Mouse (Mus musculus) left cerebral cortex, adult 2 months (tissue): ENCODE results near the gene C130060K24Rik. TPM values are rescaled to one million over a fixed set of nuclear protein-coding genes. Genes with fewer than 3 reads are reported as not detected.

Experiments used
- DNase-seq, 2 experiments: peaks; one replicate each; pipeline ENCODE4 v3.0.0; 2021 to 2022; ENCODE audit warnings: low spot score in 2 of 2, mixed read lengths in 1 of 2; ENCODE audit errors: extremely low spot score in 1 of 2
- H3K27ac ChIP-seq: fragments of 200-600 bp; 2 replicates; pipeline ENCODE4 v1.8.1; 2022
- H3K4me3 ChIP-seq: fragments of 200-600 bp; 2 replicates; pipeline ENCODE4 v1.8.1; 2022
- CTCF ChIP-seq: fragments of 200-600 bp; IDR thresholded peaks from 2 replicates; pipeline ENCODE4 v1.8.1; 2022; ENCODE audit warnings: antibody characterized with exemption, mild to moderate bottlenecking, moderate library complexity
- intact Hi-C: fragments of 180-260 bp; cut with DNase I; formaldehyde crosslinking; loops from one replicate; pipeline ENCODE4 v1.15.1; 2025
- long read RNA-seq, 2 experiments: library from polyadenylated mRNA; stranded (forward); transcript quantifications; one replicate each; pipeline ENCODE4 v2.0.0; 2021; ENCODE audit warnings: borderline mapping rate in 2 of 2
- total RNA-seq, 2 experiments: library from RNA; stranded (reverse); gene quantifications; 2 replicates each; pipeline ENCODE4 v1.2.3; 2021

The C130060K24Rik gene
- under 1 TPM in 1 of 2 experiments, not detected in 1; 0.65 TPM for total RNA-seq
- long read RNA-seq, experiment 1, partial matches to known transcripts: 1 of 3 reads
- long read RNA-seq, experiment 1, other reads (novel, unspliced or antisense): 1 of 3 reads
- long read RNA-seq, experiment 2, partial matches to known transcripts: 0 of 2 reads
- long read RNA-seq, experiment 2, other reads (novel, unspliced or antisense): 0 of 2 reads

- no peak within 1 kb of the TSS for H3K27ac ChIP-seq
- peak; percentile 9 to 13 for DNase-seq
- no peak for TF ChIP-seq CTCF
- peak within 1 kb of the TSS; percentile 43 for H3K4me3 ChIP-seq
- intact Hi-C loops: no loop called here
These were observed at the start of gene C130060K24Rik for GRCm38 (mm10) chr6:65380918-65381772. C130060K24Rik (plus strand) TSS chr6:65381105.

GRCm38 (mm10) chr6:65334246-65334645, 46.7 kb upstream of the C130060K24Rik start:
- intact Hi-C loops: no loop called here
- Histone ChIP-seq H3K4me3 (no peak overlapping the region), H3K27ac (no peak overlapping the region)
- no peak for DNase-seq
- no peak for TF ChIP-seq CTCF

- no peak for TF ChIP-seq CTCF
- DNase-seq: no peak
- intact Hi-C loops: no loop called here
- Histone ChIP-seq H3K27ac (no peak overlapping the region), H3K4me3 (no peak overlapping the region)
These were observed 41.5 kb upstream of the C130060K24Rik start for GRCm38 (mm10) chr6:65339391-65339790.

GRCm38 (mm10) chr6:65341360-65341759, 39.5 kb upstream of the C130060K24Rik start:
- H3K4me3 ChIP-seq: no peak overlapping the region
- intact Hi-C loops: no loop called here
- no peak for TF ChIP-seq CTCF
- no peak overlapping the region for H3K27ac ChIP-seq
- DNase-seq: no peak

- no peak for TF ChIP-seq CTCF
- H3K4me3 ChIP-seq: no peak overlapping the region
- intact Hi-C loops: no loop called here
- no peak overlapping the region for H3K27ac ChIP-seq
- no peak for DNase-seq
These were observed 33.2 kb upstream of the C130060K24Rik start for GRCm38 (mm10) chr6:65347736-65348135.

- intact Hi-C loops: no loop called here
- Histone ChIP-seq H3K4me3 (no peak overlapping the region), H3K27ac (no peak overlapping the region)
- TF ChIP-seq CTCF: no peak
- DNase-seq: no peak
These were observed 32.6 kb upstream of the C130060K24Rik start for GRCm38 (mm10) chr6:65348255-65348654.

GRCm38 (mm10) chr6:65351622-65352021, 29.3 kb upstream of the C130060K24Rik start:
- no peak for DNase-seq
- no peak overlapping the region for H3K4me3 ChIP-seq
- intact Hi-C loops: no loop called here
- no peak overlapping the region for H3K27ac ChIP-seq
- TF ChIP-seq CTCF: no peak

- DNase-seq: no peak
- Histone ChIP-seq H3K27ac (no peak overlapping the region), H3K4me3 (no peak overlapping the region)
- intact Hi-C loops: no loop called here
- no peak; the same call in 1 of the 2 replicates for TF ChIP-seq CTCF
These were observed 5.0 kb upstream of the C130060K24Rik start for GRCm38 (mm10) chr6:65375918-65376317.

GRCm38 (mm10) chr6:65421888-65422287, 41.0 kb downstream of the C130060K24Rik start:
- intact Hi-C loops: no loop called here
- TF ChIP-seq CTCF: no peak
- no peak for DNase-seq
- no peak overlapping the region for H3K4me3 ChIP-seq
- H3K27ac ChIP-seq: no peak overlapping the region

- Histone ChIP-seq H3K4me3 (no peak overlapping the region), H3K27ac (no peak overlapping the region)
- DNase-seq: no peak
- intact Hi-C loops: no loop called here
- TF ChIP-seq CTCF: no peak
These were observed 46.2 kb downstream of the C130060K24Rik start for GRCm38 (mm10) chr6:65427065-65427464.

- Histone ChIP-seq H3K27ac (no peak overlapping the region), H3K4me3 (no peak overlapping the region)
- no peak for DNase-seq
- intact Hi-C loops: no loop called here
- no peak for TF ChIP-seq CTCF
These were observed 52.3 kb downstream of the C130060K24Rik start for GRCm38 (mm10) chr6:65433159-65433558.

GRCm38 (mm10) chr6:65453465-65453864, 72.6 kb downstream of the C130060K24Rik start:
- no peak overlapping the region for H3K4me3 ChIP-seq
- peak; percentile 67 for TF ChIP-seq CTCF
- DNase-seq: no peak
- intact Hi-C loops: loop anchor here (1.0 kb wide), 1 partner anchor 327 kb away; no protein-coding TSS in a partner anchor
- no peak overlapping the region for H3K27ac ChIP-seq
